Mouse (Mus musculus): Measurements from ENCODE around the gene Atp13a2.

DNA sequence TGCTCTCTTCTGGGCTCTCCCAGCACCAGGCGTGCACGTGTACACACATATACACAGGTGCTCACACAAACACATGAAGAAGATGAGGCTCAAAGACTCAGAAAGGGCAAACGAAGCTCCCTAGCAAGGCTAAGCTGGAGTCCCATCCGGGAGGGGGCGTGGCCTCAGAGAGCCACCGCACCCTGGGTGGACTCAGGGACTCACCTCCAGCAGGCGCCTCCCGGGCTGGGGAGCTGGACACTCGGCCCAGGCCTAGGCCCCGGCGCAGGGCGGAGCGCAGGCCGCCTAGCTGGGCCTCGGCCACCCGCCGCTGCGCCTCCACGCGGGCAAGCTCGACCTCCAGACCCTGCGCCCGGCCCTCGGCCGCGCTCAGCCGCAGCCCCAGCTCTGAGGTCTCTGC is 38.3 kb downstream of the Atp13a2 start:
- TF ChIP-seq CTCF (IDR thresholded peaks at IDR 0.05; ENCODE audit: extremely low read depth, insufficient read depth, insufficient read length, insufficient replicate concordance) (no peak), POLR2A (IDR thresholded peaks at IDR 0.05; ENCODE audit: low read depth, low read length) (no peak)
